Mouse (Mus musculus) thymus, postnatal 10 days (tissue): ENCODE measurements at regions not wholly inside any gene's neighbourhood (a gene's known extent, or its start where the extent isn't known, plus 50 kb on each side); places are given as distances from the start of the nearest gene placed in this dataset.

Source experiments
- DNase-seq, 2 experiments: peaks; one replicate each; pipeline ENCODE4 v3.0.0; 2021; ENCODE audit warnings: low spot score in 2 of 2

GRCm38 (mm10) chr12:24252071-24252874 lies 155.2 kb upstream of the 9030624G23Rik start:
- peak; percentile 18 to 28 for DNase-seq
